Mouse (Mus musculus): ENCODE data around the gene Cyp2d40. TPM values are rescaled to one million over a fixed set of nuclear protein-coding genes. Genes with fewer than 3 reads are reported as not detected.
"Not testable (repeated sequence)": the region's sequence is repeated elsewhere in the genome, so short reads cannot be mapped to it uniquely, and the experiment has no call there.

The Cyp2d40 gene
- polyA plus RNA-seq, 1 experiment from 2014 or later, result not detected

GRCm38 (mm10) chr15:82783800-82784199, 19.8 kb upstream of the Cyp2d40 start:
- H3K4me2 ChIP-seq, result no peak overlapping the region
- WGBS, result 81% methylated on average over 1 of the region's 1 CpGs

GRCm38 (mm10) chr15:82777856-82778255, 13.9 kb upstream of the Cyp2d40 start:
- ATAC-seq (ENCODE audit: insufficient number of reproducible peaks, low FRiP score, low TSS enrichment, low read depth); H3K9ac ChIP-seq; H3K4me2 ChIP-seq; H3K4me3 ChIP-seq; H3K27ac ChIP-seq; H3K36me3 ChIP-seq; H3K27me3 ChIP-seq; H3K4me1 ChIP-seq; H3K9me3 ChIP-seq: not testable (repeated sequence)
- 84% methylated on average over 5 of the region's 5 CpGs for WGBS

More at GRCm38 (mm10) chr15:82783800-82784199, 19.8 kb upstream of the Cyp2d40 start:
- no peak for ATAC-seq (ENCODE audit: insufficient number of reproducible peaks, low FRiP score, low TSS enrichment, low read depth)
- H3K9ac ChIP-seq, result no peak overlapping the region
- no peaks in the 10 kb centered on the region for H3K27me3 ChIP-seq
- no peak overlapping the region for H3K27ac ChIP-seq
- no peaks in the 10 kb centered on the region for H3K36me3 ChIP-seq
- H3K4me1 ChIP-seq, result no peaks in the 10 kb centered on the region
- H3K4me3 ChIP-seq, result no peak overlapping the region
- H3K9me3 ChIP-seq, result no peaks in the 10 kb centered on the region

DNA sequence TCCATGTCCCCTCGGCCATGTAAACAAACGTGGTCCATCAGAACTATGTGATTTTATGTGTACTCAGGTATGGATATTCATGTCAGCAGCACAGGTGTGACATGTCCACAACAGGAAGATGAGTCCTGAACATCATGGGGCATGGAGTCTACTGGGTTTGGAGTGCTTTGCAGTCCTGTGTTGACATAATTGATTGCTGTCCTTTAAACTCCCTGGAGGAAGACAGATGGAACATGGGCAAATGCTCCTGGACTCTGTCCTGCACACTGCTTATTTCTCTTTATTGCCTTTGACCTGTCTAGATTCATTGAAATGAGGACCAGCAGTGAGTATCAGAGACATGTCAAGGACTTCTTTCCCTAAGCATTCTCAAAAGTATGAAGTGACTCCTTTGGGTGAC, 2.0 kb upstream of the Cyp2d40 start:
- Histone ChIP-seq H3K27me3 (no peaks in the 10 kb centered on the region), H3K9ac (no peak overlapping the region), H3K27ac (no peak overlapping the region), H3K9me3 (no peaks in the 10 kb centered on the region), H3K36me3 (no peaks in the 10 kb centered on the region), H3K4me2 (no peak overlapping the region), H3K4me3 (no peak overlapping the region), H3K4me1 (no peaks in the 10 kb centered on the region)
- no peak for ATAC-seq (ENCODE audit: insufficient number of reproducible peaks, low FRiP score, low TSS enrichment, low read depth)
- WGBS, result 90% methylated on average over 2 of the region's 2 CpGs

GRCm38 (mm10) chr15:82764881-82765280, 898 bp upstream of the Cyp2d40 start:
- no peak overlapping the region for H3K4me2 ChIP-seq
- no peaks in the 10 kb centered on the region for H3K4me1 ChIP-seq
- no peaks in the 10 kb centered on the region for H3K9me3 ChIP-seq
- H3K27me3 ChIP-seq, result no peaks in the 10 kb centered on the region
- no peak overlapping the region for H3K9ac ChIP-seq
- no peak for ATAC-seq (ENCODE audit: insufficient number of reproducible peaks, low FRiP score, low TSS enrichment, low read depth)
- WGBS, result 81% methylated on average over 6 of the region's 6 CpGs
- H3K4me3 ChIP-seq, result no peak overlapping the region
- no peak overlapping the region for H3K27ac ChIP-seq
- no peaks in the 10 kb centered on the region for H3K36me3 ChIP-seq

GRCm38 (mm10) chr15:82748141-82748540, 15.8 kb downstream of the Cyp2d40 start:
- no peaks in the 10 kb centered on the region for H3K36me3 ChIP-seq
- H3K27me3 ChIP-seq, result no peaks in the 10 kb centered on the region
- H3K9ac ChIP-seq, result no peak overlapping the region
- H3K9me3 ChIP-seq, result no peaks in the 10 kb centered on the region
- H3K4me3 ChIP-seq, result no peak overlapping the region
- WGBS, result 63% methylated on average over 1 of the region's 1 CpGs
- H3K27ac ChIP-seq, result no peak overlapping the region
- no peaks in the 10 kb centered on the region for H3K4me1 ChIP-seq
- no peak for ATAC-seq (ENCODE audit: insufficient number of reproducible peaks, low FRiP score, low TSS enrichment, low read depth)
- no peak overlapping the region for H3K4me2 ChIP-seq

GRCm38 (mm10) chr15:82747516-82747915, 16.5 kb downstream of the Cyp2d40 start:
- Histone ChIP-seq H3K9me3 (no peaks in the 10 kb centered on the region), H3K9ac (no peak overlapping the region), H3K4me3 (no peak overlapping the region), H3K4me1 (no peaks in the 10 kb centered on the region), H3K27ac (no peak overlapping the region), H3K27me3 (no peaks in the 10 kb centered on the region), H3K36me3 (no peaks in the 10 kb centered on the region), H3K4me2 (no peak overlapping the region)
- no peak for ATAC-seq (ENCODE audit: insufficient number of reproducible peaks, low FRiP score, low TSS enrichment, low read depth)
- 43% methylated on average over 1 of the region's 1 CpGs for WGBS

GRCm38 (mm10) chr15:82733331-82733925, 30.6 kb downstream of the Cyp2d40 start:
- 93% methylated on average over 4 of the region's 4 CpGs for WGBS
- not testable (repeated sequence) for H3K9me3 ChIP-seq; H3K27me3 ChIP-seq; ATAC-seq (ENCODE audit: insufficient number of reproducible peaks, low FRiP score, low TSS enrichment, low read depth); H3K4me1 ChIP-seq; H3K4me2 ChIP-seq; H3K27ac ChIP-seq; H3K4me3 ChIP-seq; H3K36me3 ChIP-seq; H3K9ac ChIP-seq

Small RNA genes lying within 50 kb of the gene (microRNA-seq; reads per million reads assigned to microRNA genes)
- not detected for gene Gm27618

Other genes with a start within 250 kb of the Cyp2d40 start
- gene Cyp2d12, start 209.1 kb downstream of the Cyp2d40 start, polyA plus RNA-seq (2015; fragmentation: Nextera tagmentation; extraction: Ambion mirVana), result not detected in 2 replicates
- not detected in 2 replicates for gene Cyp2d34, start 143.2 kb downstream of the Cyp2d40 start, polyA plus RNA-seq (2015; fragmentation: Nextera tagmentation; extraction: Ambion mirVana)
- 0.31 TPM in 1 of 2 replicates, not detected in the other for gene Cyp2d26, start 30.1 kb upstream of the Cyp2d40 start, polyA plus RNA-seq (2015; fragmentation: Nextera tagmentation; extraction: Ambion mirVana)
- 8.5 and 10.5 TPM in 2 replicates for gene Tcf20, start 223.7 kb upstream of the Cyp2d40 start, polyA plus RNA-seq (2015; fragmentation: Nextera tagmentation; extraction: Ambion mirVana)